Mouse (Mus musculus) kidney, postnatal 4 days (tissue): ENCODE measurements around the gene Atoh8.

ENCODE experiments used
- DNase-seq, 2 experiments: peaks; one replicate each; pipeline ENCODE4 v3.0.0; 2021; ENCODE audit warnings: mixed read lengths in 2 of 2

Atoh8 gene

DNA sequence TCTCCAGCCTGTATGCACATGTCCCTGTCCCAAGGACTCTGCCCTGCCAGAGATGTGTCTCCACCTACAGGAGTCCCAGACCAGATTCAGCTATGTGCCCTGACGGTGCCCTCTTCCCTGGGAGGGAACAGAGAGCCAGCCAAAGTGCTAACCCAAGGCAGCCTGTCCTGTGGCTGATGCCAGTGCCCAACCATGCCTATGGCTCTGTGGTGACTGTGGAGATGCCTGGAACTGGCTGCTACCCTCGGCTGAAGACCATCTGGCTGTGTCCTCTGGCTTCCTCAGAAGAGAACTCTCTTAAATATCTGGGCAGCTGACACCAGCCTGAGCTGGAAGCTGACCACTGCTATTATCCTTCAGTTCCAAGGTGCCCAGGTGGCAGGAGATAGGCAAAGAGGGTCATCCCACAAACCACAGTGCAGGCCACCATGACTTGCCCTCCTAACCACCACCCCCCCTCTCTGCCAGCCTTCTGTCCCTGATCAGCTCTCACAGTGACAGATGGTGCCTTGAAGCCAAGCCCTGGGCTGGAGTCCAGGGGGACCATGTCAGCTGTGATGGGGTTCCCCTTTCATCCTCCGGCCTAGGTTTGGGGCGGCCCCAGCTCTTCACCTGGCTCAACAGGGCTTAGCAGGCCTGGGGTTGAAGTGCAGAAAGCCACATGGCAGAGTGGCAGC lies 18.7 kb upstream of the Atoh8 start:
- DNase-seq = no peak

DNA sequence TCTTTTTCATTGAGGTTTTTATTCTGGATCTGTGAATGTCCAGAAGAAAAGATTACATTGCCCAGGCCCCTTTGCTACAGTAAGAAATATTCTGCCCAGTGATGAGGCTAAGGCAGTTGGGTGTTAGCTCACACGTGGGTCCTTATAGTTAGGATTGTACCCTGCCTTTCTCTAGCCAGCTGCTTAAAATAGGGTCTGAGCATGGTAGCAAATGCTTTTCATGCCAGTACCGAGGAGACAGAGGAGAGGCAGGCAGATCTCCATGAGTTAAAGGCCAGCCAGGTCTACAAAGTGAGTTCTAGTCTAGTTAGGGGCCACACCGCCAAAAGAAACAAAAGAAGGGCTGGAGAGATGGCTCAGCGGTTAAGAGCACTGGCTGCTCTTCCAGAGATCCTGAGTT lies 17.8 kb upstream of the Atoh8 start:
- no peak for DNase-seq

DNA sequence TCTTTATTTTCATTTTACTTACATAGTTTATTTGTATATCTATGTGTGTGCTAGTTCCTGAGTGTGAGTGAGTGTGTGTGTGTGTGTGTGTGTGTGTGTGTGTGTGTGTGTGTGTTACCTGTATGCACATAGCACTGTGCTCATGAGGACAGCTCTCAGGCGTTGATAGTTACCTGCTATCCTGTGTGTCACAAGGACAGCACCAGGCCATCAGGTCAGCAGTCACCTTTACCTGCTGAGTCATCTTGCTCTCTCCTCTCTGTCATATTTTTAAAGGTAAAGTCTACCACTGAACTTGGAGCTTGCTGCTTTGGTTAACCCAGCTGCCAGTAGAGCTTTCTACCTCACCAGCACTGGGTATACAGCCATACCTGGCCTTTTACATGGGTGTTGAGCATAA lies 17.1 kb upstream of the Atoh8 start:
- no peak for DNase-seq

DNA sequence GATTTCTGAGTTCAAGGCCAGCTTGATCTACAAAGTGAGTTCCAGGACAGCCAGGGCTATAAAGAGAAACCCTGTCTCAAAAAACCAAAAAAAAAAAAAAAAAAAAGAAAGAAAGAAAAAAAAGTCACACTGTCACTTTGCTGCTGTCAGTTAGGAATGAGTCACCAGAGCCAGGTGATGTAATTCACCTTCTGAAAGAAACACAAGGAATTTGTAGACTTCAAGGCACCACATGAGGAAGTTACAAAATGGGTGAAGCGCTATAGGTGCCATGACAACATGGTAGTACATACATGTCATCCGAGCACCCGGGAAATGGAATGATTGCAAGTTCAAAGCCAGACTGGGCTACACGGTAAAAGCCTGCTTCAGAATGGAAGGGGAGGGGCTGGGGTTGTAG lies 14.6 kb upstream of the Atoh8 start:
- DNase-seq = no peak

DNA sequence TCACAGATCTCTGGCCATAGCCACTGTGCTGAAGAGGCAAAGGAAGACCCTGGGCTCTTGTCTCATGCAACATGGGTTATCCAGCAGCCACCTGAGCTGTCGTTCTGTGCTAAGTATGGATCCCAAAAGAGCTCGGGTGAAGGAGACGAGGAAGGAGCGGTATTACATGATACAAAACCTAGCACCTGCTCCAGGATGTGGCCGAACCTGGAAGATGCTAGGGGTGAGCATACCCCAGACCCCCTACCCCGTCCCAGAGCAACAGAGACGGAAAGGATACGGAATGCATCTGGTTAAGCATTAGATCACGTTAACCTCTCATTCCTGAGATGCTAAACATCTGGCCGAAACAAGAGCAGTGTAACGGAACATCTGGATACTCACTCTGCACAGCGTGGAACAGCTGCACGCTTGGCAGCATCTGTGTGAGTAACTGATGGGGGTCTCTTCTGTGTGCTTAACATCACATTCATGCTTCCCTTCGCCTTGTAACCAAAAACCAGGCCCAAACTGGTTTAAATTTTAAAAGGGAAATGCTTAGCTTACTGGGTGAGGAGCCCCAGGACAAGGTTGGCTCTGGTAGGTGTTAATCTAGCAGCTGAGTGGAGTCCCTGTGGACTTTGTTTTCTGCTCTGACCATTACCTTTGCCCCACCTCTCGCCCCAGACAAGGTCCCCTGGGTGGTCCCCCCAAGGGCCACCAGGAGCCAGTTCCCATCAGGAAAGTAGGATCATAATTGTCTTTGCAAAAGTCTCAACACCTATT lies 13.0 kb upstream of the Atoh8 start:
- peak; percentile 51 to 63 for DNase-seq

DNA sequence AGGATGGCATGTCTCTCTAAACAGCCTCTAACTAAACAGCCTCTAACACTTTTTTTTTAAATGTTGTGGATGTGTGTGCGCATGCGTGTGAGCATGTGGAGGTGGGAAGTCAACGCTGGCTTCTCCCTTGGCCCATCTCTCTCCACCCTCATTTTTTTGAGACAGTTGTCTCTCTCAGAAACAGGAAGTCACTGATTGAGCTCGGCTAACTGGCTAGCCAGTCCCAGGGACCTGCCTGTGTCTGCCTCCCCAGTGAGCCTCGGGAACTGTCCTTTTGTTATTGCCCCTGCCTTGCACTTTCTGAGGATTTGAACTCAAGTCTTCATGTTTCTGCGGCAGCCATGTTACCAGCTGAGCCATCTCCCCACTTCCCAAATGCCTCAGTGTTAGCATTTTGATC lies 10.9 kb upstream of the Atoh8 start:
- DNase-seq = no peak

DNA sequence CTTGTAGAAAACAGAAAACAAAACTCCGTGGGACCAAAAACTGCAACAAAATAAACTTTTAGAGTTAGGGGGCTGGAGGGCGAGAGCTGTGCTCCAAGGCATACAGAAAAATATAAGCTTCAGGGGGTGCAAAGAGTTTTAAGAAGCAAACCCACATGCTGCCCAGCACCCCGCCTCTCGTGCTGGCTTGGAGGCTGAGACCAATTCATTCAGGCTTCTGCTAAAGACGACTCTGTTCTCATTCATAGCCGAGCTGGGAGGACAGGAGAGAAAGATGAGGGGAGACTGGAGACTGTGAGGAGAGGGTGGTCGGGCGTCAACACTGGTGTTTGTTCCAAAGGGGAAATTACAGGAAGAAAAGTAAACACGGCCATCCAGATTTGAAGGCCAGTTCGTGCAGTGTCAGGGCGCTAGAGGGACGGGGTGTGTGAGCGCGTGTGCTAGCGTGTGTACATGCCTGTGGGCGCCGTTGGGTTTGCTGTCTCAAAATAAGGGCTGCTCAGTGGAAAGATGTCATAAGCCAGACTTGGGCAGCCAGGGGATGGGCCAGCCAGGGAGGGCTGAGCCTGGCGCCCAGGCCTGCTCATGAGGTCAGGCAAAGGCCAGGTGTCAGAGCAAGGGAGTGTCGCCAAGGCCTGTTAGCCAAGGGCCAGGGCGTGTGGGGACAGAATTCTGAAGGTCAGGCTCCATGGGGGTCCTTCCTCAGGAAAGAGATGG lies 9.3 kb upstream of the Atoh8 start:
- peak in 1 of 2 experiments; percentile 41 for DNase-seq

DNA sequence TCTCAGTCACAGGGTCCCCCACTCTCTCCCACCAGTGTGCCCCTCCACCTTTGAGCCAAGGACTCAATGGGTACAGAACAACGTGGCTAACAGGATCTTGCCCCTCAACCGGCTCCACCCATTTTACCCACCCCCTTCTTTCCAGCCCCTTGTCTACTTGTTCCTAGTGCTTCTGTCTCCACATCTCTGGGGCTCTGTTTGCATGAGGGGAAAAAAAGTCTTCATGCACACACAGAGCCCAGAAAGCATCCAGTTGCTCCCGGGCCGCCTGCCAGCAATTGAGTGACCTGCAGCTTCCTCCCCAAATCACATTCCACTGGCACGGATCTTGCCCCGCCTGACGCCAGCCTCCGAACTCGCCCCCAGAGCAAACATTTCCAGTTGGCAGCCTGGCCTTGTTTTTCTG lies 8.8 kb upstream of the Atoh8 start:
- peak; percentile 92 to 94 for DNase-seq

DNA sequence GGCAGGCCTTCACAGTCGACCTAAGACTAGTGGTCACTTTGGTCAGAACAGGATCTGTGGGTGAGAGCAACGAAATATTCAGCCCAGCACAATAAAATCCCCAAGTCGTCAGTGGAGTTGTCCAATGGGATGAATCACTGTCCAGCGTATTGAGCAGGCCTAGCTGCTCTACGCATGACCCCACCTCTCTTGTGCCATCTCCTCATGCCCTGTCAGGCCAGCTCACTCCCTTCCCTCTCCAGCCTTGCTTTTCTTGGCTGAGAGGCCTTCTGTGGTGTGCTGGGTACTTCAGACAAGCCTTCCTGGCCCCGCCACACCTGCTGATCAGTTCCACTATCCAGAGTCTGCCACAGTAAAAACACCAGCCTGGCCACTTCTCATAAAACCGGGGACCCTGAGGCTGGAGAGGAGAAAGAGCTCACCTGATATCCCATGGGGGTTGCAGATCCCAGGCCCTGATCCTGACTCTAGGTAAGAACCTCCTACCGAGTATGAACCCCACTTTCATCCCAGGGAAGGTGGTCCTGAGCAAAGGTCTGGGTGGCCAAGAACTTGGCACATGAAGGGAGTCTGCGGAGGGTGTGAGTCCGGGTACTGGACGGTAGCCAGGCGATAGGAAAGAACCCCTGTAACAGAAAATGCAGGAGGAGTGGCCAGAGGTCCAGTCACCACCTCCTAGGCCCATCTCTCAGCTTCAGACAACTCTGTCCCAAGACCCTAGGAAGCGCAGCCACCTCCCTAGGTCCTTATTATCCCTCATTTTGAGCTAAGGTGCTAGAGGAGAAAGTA lies 7.3 kb upstream of the Atoh8 start:
- no peak for DNase-seq

DNA sequence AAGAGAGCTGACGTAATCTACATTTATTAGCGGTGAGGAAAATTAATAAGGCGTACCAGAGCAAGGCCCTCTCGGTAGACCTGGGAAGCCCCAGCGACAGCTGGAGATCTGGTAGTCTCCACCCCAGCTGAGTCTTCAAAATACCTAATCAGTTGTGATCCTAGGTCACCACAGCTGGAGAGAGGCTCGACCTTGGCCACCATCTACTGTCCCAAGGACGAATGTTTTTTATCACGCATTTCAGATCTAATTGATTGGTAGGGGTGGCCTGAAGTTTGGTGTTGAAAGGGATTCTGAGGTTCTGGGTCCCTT lies 6.4 kb upstream of the Atoh8 start:
- no peak for DNase-seq

DNA sequence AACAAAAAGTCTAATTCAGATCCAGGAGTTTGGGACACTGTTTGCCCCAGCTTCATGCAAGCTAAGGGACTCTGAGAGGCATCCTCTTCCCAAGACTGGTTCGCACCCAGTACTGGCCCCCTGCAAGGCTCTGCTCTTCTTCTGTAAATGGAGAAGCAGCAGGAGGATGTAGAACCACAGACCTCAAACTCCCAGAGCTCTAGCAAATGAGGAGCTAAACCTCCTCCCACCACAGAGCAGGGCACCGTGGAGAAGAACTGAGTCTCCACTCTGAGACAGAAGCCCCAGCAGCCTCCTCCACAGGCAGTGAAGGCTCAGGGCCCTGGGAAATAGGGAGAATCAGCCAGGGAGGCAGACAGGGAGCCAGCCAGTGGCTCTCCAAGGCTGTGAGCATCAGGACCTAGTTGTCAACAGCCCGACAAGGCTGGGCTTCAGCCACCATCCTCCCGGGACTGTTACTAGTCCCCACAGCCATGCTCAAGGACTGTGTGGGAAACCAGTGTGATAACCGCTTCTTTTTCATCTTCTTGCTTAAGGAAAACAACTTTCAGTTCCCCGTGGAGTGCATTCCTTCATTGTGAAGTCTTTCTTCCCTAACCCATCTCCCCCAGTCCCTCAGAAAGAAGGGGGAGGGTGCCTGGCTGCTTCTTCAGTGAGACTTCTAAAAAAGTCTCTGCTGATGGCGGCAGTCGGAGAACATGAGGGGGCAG lies 5.9 kb upstream of the Atoh8 start:
- DNase-seq = peak in 1 of 2 experiments; percentile 47

DNA sequence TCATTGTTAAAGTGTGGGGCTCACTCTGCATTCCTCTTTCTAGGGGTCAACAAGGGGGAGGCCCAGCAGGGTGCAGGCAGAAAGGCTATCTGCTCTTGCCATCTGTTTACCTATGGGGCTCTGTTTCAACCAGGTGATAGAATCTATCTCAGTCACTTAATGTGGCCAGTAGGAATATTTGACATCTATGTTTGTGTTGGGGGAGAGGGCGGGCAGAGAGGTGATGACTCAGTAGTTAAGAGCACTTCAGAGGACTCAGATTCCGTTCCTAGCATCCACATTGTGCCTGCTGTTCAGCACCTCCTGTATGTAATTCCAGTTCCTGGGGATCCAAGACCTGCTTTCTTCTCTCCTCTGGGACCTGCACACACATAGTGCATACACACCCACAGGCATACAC lies 4.7 kb upstream of the Atoh8 start:
- DNase-seq = no peak

DNA sequence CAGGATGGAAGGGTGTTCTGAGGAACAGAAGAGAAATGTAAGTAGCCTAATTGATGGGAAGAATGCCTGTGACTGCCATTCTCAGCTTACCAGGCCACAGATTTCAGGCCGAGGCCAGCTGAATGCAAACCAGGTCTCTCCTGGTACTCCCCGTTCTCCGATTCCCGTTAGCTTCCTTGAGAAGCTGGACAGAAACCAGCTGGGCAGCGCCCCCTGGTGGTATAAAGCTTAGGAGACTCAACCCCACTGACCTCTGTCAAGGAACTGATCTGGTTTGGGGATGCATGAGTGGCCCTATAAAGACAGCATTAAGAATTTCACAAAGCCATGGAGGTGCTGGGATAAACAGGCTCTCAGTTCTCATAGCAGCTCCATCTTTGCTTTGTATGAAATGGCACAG lies 1.7 kb upstream of the Atoh8 start:
- peak; percentile 94 for DNase-seq

DNA sequence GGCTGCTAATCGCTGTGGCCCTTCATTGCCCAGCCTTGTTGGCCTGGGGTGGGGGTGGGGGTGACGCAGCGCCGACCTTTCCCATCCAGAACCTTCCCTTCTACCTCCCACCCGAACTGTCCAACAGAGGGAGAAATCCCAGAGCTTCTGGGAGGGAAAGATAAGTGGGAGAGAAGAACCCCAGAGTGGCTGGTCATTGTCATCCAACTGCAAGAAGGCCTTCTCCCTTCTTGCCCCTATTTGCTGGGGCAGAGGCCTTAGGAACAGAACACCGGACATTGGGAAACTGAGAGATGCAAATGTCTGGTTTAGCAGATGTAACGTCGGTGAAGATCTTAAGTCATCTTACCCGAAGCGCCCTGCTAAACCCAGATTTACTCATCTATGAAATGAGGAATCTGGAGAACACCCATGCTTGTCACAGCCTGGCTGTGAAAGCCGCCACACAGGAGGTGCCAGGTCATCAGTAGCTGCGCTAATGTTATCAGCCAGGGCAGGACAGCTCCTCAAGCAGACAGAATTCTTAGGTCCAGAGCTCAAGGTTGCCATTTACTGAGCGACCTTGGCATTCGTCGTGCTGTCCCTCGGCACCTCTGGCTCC lies 530 bp upstream of the Atoh8 start:
- no peak for DNase-seq

DNA sequence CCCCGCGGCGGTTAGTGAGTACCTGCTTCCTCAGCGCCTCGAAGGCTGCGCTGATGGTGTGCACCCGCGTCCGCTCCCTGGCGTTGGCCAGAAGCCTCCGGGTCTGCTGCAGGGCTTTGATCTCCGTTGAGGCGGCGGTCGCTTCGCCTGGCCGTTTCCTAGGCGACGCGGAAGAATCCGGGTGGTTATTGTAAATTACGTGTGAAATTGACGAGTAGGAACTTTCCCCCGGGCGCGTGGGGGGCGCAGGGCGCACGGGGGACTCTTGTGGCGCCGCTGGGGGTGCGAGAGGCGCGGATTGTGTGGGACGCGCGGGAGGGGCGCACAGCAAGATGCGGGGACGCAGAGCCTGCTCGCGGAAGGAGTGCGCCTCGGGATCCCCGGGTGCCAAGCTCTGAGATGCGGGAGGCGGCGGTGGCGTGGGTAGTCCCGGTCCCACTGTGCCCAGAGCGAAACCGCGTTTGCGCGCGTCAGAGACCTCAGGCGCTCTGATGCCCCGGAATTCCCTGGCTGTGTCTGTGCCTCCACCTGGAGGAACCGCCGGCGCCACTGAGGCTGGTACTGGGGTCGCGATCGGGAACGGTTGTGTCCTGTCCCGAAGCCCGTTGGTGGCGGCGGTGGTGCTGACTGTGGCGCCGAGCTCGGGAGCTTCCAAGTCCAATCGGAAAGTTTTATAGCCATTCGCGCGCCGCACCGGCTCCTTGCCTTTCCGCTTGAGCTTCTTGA lies 842 bp downstream of the Atoh8 start:
- peak; percentile 68 to 79 for DNase-seq

DNA sequence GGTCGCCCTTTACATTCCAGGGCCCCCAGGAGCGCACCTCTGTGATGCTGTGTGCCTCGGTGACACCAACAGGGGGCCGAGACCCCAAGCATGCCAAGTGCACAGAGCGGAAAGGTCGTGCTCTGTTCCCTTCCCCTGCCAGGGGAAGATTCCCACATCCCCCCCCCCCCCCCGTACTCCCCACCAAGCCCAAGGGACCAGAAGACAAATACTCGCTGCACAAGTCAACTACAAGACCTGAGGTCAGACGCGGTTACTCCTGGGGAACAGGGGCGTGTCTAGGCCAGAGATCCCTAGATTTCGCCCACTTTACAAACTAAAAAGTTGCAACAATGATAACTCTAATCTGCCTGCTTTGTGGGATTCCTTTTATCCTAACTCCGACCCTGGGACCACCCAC lies 1.4 kb downstream of the Atoh8 start:
- DNase-seq = no peak

DNA sequence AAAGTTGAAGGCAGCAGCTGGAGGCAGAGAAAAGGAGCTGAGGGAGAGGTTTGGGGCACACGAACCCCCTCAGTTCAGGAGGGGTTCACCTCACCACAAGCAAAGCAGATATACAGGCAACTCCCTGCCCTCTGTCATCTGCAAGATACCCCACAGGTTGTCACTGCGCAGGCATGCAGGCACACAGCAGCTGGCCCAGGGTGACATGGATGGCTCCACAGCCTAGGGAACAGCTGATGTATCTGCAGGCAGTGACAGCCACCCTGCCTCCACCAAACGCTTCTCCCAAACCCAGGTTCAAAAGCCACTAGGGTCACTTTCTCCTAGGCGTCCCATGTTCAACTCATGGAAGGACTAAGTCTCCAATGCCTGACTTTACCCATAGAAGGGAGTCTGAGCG lies 2.5 kb downstream of the Atoh8 start:
- DNase-seq = no peak

DNA sequence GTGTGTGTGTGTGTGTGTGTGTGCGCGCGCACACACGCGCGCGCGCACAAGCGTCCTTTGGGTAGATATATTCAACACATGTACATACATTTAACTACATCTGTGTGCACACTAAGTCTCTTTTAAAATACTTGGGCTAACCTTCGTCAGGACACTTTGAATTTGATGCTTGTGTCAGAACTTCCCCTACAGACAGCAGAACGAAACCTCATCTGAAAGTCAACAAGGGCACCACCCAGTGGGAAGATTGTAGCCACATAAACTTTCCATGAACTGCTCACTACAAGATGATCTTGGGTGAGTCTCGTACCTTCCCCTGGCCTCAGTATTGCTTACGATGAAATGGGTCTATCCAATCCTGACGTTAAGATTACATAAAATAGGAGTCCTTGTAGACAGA lies 3.0 kb downstream of the Atoh8 start:
- no peak for DNase-seq

DNA sequence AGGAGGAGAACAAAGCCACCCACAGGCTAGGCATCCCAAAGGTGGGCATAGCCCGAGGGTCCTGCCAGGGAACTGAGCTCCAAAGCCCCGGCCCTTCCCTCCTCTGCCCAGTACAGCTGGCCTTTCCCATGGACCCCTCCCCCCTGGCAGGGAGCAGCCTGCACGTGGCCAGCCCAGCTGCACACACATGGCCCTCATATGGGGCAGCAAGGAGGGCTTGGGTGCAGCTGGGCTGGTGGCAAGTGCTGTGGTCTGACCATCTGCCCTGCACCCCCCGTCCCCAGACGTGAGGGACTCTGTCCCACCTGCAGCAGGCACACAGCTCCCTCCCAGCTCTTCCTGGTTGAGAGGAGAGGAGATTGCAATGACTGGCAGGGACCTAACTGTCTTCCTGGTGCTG lies 4.5 kb downstream of the Atoh8 start:
- peak in 1 of 2 experiments; percentile 51 for DNase-seq

DNA sequence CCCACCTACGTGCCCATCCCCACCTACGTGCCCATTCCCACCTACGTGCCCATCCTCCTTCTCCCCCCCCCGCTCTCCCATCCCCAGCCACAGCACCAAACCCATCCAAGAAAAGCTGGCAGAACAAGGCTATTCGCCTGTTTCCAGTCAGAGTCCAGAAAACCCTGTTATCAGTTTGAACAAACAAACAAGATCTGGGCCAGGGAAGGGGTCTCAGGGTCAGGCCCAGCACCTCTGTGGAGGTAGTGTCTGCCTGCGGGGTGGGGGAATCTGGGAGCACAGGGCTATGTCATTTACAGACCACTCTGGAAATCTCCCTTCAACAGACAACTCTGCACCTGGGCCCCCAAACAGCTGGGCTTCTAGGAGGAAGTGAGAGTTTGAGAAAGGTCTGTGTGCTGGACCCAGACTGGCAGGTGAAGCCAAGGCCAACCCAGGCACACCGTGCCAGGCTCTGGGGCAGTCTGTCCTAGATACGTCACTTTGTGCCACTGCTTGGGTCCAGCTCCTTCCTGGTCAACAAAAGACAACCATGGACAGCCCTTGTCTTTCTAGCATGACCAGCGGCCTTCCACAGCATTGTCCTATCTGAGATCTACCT lies 7.6 kb downstream of the Atoh8 start:
- no peak for DNase-seq

DNA sequence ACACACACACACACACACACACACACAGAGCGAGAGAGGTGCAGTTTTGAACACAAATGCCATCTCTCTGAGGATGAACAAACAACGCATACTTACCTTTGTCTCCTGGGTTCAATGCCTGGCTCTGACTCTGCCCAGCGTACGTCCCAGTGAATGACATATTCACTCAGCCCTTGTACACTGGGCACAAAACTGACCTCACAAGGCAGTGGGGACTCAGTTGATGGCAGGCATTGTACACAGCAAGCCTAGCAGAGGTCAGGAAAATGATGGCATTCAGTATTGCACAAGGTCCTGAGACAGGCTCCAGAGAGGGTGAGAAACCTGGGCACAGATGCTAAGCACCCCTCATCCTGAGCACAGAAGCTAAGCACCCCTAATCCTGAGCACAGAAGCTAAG lies 8.4 kb downstream of the Atoh8 start:
- DNase-seq = no peak
